Mouse (Mus musculus) heart, adult 18-20 months (tissue): ENCODE measurements around the gene 4930595D18Rik. TPM values are rescaled to one million over a fixed set of nuclear protein-coding genes. Genes with fewer than 3 reads are reported as not detected.

Experiments
- DNase-seq, 2 experiments: peaks; one replicate each; pipeline ENCODE4 v3.0.0; 2021 to 2022; ENCODE audit warnings: mixed read lengths in 1 of 2
- total RNA-seq, 2 experiments: library from RNA; stranded (reverse); gene quantifications; 2 replicates each; pipeline ENCODE4 v1.2.3; 2021

Gene 4930595D18Rik
- total RNA-seq, 2 experiments from 2014 or later: not detected

- peak; percentile 77 to 86 for DNase-seq
These were observed 18.3 kb downstream of the 4930595D18Rik start, which contains the start of gene Traf3 for GRCm38 (mm10) chr12:111165831-111166591. Traf3 (plus strand) TSS chr12:111166370.

- DNase-seq: peak; percentile 38 to 53
These were observed 19.0 kb downstream of the 4930595D18Rik start for GRCm38 (mm10) chr12:111165146-111165812.

GRCm38 (mm10) chr12:111164310-111164751 is 20.0 kb downstream of the 4930595D18Rik start:
- peak; percentile 93 to 95 for DNase-seq

- DNase-seq: peak; percentile 43 to 45
These were observed 21.8 kb downstream of the 4930595D18Rik start for GRCm38 (mm10) chr12:111162312-111163061.

GRCm38 (mm10) chr12:111161943-111162311 is 22.4 kb downstream of the 4930595D18Rik start:
- no peak for DNase-seq

- no peak for DNase-seq
These were observed 23.4 kb downstream of the 4930595D18Rik start for GRCm38 (mm10) chr12:111160871-111161270.

GRCm38 (mm10) chr12:111159659-111160428 is 24.4 kb downstream of the 4930595D18Rik start:
- peak; percentile 49 to 76 for DNase-seq

GRCm38 (mm10) chr12:111155756-111156155 is 28.5 kb downstream of the 4930595D18Rik start:
- DNase-seq: no peak

- no peak for DNase-seq
These were observed 29.6 kb downstream of the 4930595D18Rik start for GRCm38 (mm10) chr12:111154641-111155040.

GRCm38 (mm10) chr12:111153946-111154345 is 30.3 kb downstream of the 4930595D18Rik start:
- DNase-seq: no peak

- no peak for DNase-seq
These were observed 31.1 kb downstream of the 4930595D18Rik start for GRCm38 (mm10) chr12:111152981-111153710.

GRCm38 (mm10) chr12:111152579-111152978 is 31.7 kb downstream of the 4930595D18Rik start:
- DNase-seq: no peak

GRCm38 (mm10) chr12:111151422-111152156 is 32.7 kb downstream of the 4930595D18Rik start:
- no peak for DNase-seq

- no peak for DNase-seq
These were observed 34.1 kb downstream of the 4930595D18Rik start for GRCm38 (mm10) chr12:111150236-111150596.

- no peak for DNase-seq
These were observed 34.6 kb downstream of the 4930595D18Rik start for GRCm38 (mm10) chr12:111149495-111150235.

- no peak for DNase-seq
These were observed 39.0 kb downstream of the 4930595D18Rik start for GRCm38 (mm10) chr12:111145269-111145668.

- no peak for DNase-seq
These were observed 39.7 kb downstream of the 4930595D18Rik start for GRCm38 (mm10) chr12:111144598-111144997.

GRCm38 (mm10) chr12:111143509-111144063 is 40.7 kb downstream of the 4930595D18Rik start:
- DNase-seq: peak; percentile 35 to 49

- DNase-seq: no peak
These were observed 41.2 kb downstream of the 4930595D18Rik start for GRCm38 (mm10) chr12:111143005-111143508.
